Comparison of ENCODE assay signal across 22 mouse cellular contexts in genomic region chr3:132036704-132037103, GRCm38 (mm10). TPM values are rescaled to one million over a fixed set of nuclear protein-coding genes. Genes with fewer than 3 reads are reported as not detected.
A peak's percentile ranks its signal among the peaks of the same experiment; 100 is the strongest.
DNase-seq lines count a peak whose midpoint lies in the region; ATAC-seq and TF ChIP-seq lines count a peak whose summit lies in the region.
"Had no signal": no experiment of that assay in that cellular context is flagged by ENCODE, and none has a peak within 500 bp of the region (broad histone marks: within the 10 kb centered on the region; RNA-seq: fewer than 3 reads in every experiment).

No protein-coding gene starts in this region.

- no peak overlapping the region for H3K27ac ChIP-seq in left cerebral cortex, adult 2 months

- no peak overlapping the region for H3K4me3 ChIP-seq in left cerebral cortex, adult 2 months

- intact Hi-C loops in left cerebral cortex, adult 2 months (cut with DNase I): no loop called here

- peak; percentile 87 for DNase-seq in 416B (ENCODE audit: low read depth)
- DNase-seq in embryo, embryonic 10 days (ENCODE audit: low spot score): no peak
- no peak for DNase-seq in urinary bladder, postnatal 4 days (ENCODE audit: low spot score in 2 of 2)
- no peak for DNase-seq in left cerebral cortex, adult 2 months (ENCODE audit: extremely low spot score in 1 of 2, low spot score in 2 of 2)
- DNase-seq: adrenal gland, adult 2 months; adrenal gland, adult 8-10 months; adrenal gland, postnatal 10 days; adrenal gland, postnatal 14 days; adrenal gland, postnatal 25 days; adrenal gland, postnatal 36 days; B cell, adult 2 months; cerebellum, adult 11 months; cerebellum, adult 11-12 months; cerebellum, adult 18-20 months; cerebellum, adult 2 months had no signal

- TF ChIP-seq CTCF in left cerebral cortex, adult 2 months (IDR thresholded peaks at IDR 0.05): no peak

- peak; percentile 19 for ATAC-seq in common myeloid progenitor, adult 5-6 weeks (replicated peaks; ENCODE audit: low read depth, poor library complexity, severe bottlenecking)
- peak; percentile 19 to 52; a peak in 3 of 4 replicates for ATAC-seq in hematopoietic stem cell, adult 5-6 weeks (replicated peaks in 1 of 2; ENCODE audit: insufficient read depth in 1 of 2, low FRiP score in 2 of 2, low TSS enrichment in 1 of 2, low read depth in 1 of 2, poor library complexity in 2 of 2, severe bottlenecking in 2 of 2)
- ATAC-seq: activated CD4-positive, CD25-positive, alpha-beta regulatory T cell, adult 4 months; CD4-positive, CD25-positive, alpha-beta regulatory T cell, adult 4 months; Patski had no signal

RNA-seq across cellular contexts. Expression of gene Dkk2, which starts 48.4 kb away (rescaled TPM):
- total RNA-seq in common myeloid progenitor, adult 5-6 weeks (2017): not detected in 2 replicates
- total RNA-seq in hematopoietic stem cell, adult 5-6 weeks (2017): not detected in 2 replicates
- 1 to 10 TPM in 1 of 2 experiments, under 1 TPM in 1; 0.56 to 1.2 TPM for total RNA-seq in left cerebral cortex, adult 2 months (2021)
- total RNA-seq: CH12.LX, MEL had no signal
